Mouse (Mus musculus): ENCODE data around the gene Sclt1.

DNA sequence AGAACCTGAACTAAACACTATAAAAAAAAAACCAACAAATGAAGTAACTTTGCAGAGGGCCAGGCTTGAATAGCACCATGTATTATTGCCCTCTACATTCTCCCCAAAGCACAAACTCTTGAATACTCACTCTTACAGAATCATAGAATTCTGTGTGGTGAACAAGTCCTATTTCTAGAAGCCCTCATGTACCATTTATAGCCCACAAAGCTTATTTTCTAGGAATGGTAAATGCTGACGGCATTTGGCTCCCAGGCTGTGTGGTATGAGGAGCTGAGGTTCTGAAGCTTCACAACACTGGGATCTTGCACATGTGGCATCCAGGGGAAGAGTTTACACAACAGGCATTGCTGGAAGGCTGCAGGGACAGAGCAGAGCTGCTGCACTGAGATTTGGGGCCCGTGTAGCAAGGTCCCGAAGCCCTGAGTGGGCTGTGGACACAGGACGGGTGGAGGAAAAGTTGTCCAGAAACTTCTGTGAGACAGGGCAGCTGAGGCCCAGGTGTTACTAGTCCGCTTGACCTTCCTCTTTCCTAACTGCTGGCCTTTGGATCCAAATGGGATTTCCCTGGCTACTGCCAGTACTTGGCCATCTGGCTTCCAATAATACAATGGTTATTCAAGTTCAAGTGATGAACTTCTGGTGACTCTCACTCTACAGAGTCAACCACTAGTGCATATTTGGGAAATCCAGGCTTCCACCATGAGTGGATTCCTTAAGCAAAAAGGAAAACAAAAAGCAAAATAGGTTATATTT lies 127.9 kb downstream of the Sclt1 start:
- TF ChIP-seq EP300 (IDR thresholded peaks at IDR 0.05) (no peak), CTCF (IDR thresholded peaks at IDR 0.05) (no peak)

Data from lung, postnatal 0 days (tissue).